Mouse (Mus musculus) embryonic facial prominence, embryonic 11.5 days (tissue): Measurements from ENCODE around the gene Slc24a4. TPM values are rescaled to one million over a fixed set of nuclear protein-coding genes. Genes with fewer than 3 reads are reported as not detected.

Experiments used
- ATAC-seq: fragments of 200-750 bp; cut with Nextera tagmentation; replicated peaks from 2 replicates; pipeline ENCODE4 v1.8.0; 2017; ENCODE audit warnings: low read depth; ENCODE audit not compliant: insufficient number of reproducible peaks, low FRiP score, low TSS enrichment
- DNase-seq: peaks from one replicate; pipeline ENCODE4 v3.0.0-alpha.2; 2015; ENCODE audit warnings: low spot score
- H3K27ac ChIP-seq: fragments of 300-500 bp; sonication (generic); replicated peaks from 2 replicates; pipeline ENCODE4 v1.5.1; 2014; ENCODE audit warnings: mild to moderate bottlenecking, low read depth, low read length, control low read depth
- H3K27me3 ChIP-seq: fragments of 300-500 bp; sonication (generic); 2 replicates; pipeline ENCODE4 v1.6.1; 2014; ENCODE audit warnings: mild to moderate bottlenecking, low read length, moderate library complexity, mixed read lengths; ENCODE audit not compliant: control insufficient read depth, insufficient read depth
- H3K36me3 ChIP-seq: fragments of 300-500 bp; sonication (generic); replicated peaks from 2 replicates; pipeline ENCODE4 v1.6.1; 2014; ENCODE audit warnings: low read depth, mild to moderate bottlenecking, low read length, moderate library complexity, mixed read lengths; ENCODE audit not compliant: control insufficient read depth, insufficient read depth
- H3K4me1 ChIP-seq: fragments of 300-500 bp; sonication (generic); 2 replicates; pipeline ENCODE4 v1.6.1; 2014; ENCODE audit warnings: low read length, mixed read lengths; ENCODE audit not compliant: control insufficient read depth, insufficient read depth
- H3K4me2 ChIP-seq: fragments of 300-500 bp; sonication (generic); 2 replicates; pipeline ENCODE4 v1.6.1; 2014; ENCODE audit warnings: low read depth, mild to moderate bottlenecking, control low read depth, low read length, moderate library complexity
- H3K4me3 ChIP-seq: fragments of 300-500 bp; sonication (generic); 2 replicates; pipeline ENCODE4 v1.5.1; 2014; ENCODE audit warnings: low read depth, low read length, control low read depth
- H3K9ac ChIP-seq: fragments of 300-500 bp; sonication (generic); replicated peaks from 2 replicates; pipeline ENCODE4 v1.6.1; 2014; ENCODE audit warnings: mild to moderate bottlenecking, control low read depth, low read length
- H3K9me3 ChIP-seq: fragments of 300-500 bp; sonication (generic); replicated peaks from 2 replicates; pipeline ENCODE4 v1.6.1; 2016; ENCODE audit warnings: mild to moderate bottlenecking, low read length, inconsistent platforms, mixed read lengths; ENCODE audit not compliant: control insufficient read depth
- WGBS: fragments of 180-500 bp; shearing (Covaris S2); extraction: QIAGEN DNeasy Blood & Tissue Kit; methylation state at CpG from one replicate; pipeline ENCODE4 v1.1.7; 2014; 5-methylcytosine and 5-hydroxymethylcytosine counted together
- polyA plus RNA-seq: library from polyadenylated mRNA; unstranded; fragments of >200 nt; fragmentation: Nextera tagmentation; extraction: Ambion mirVana; gene quantifications from 2 replicates; pipeline ENCODE4 v1.2.1, GENCODE M21; 2014

Slc24a4 gene
- polyA plus RNA-seq, 1 experiment from 2014 or later = 0.24 TPM

- DNase-seq (no peak), ATAC-seq (no peak)
- no peak overlapping the region for H3K4me3 ChIP-seq
- no peaks in the 10 kb centered on the region for H3K4me1 ChIP-seq
- 71% methylated on average over 6 of the region's 6 CpGs for WGBS
- H3K36me3 ChIP-seq = no peaks in the 10 kb centered on the region
- no peak overlapping the region for H3K27ac ChIP-seq
- no peak overlapping the region for H3K4me2 ChIP-seq
- no peaks in the 10 kb centered on the region; the same call in 1 of the 2 replicates for H3K27me3 ChIP-seq
- no peak overlapping the region for H3K9ac ChIP-seq
- H3K9me3 ChIP-seq = no peaks in the 10 kb centered on the region
Observed at GRCm38 (mm10) chr12:102287904-102288602, 159.5 kb downstream of the Slc24a4 start.

- no peak for ATAC-seq
- no peaks in the 10 kb centered on the region for H3K4me1 ChIP-seq
- H3K9ac ChIP-seq = no peak overlapping the region
- 49% methylated on average over 2 of the region's 2 CpGs for WGBS
- H3K27me3 ChIP-seq = no peaks in the 10 kb centered on the region; the same call in 1 of the 2 replicates
- DNase-seq = no peak
- no peak overlapping the region for H3K4me2 ChIP-seq
- no peak overlapping the region for H3K4me3 ChIP-seq
- H3K36me3 ChIP-seq = no peaks in the 10 kb centered on the region
- no peaks in the 10 kb centered on the region for H3K9me3 ChIP-seq
- H3K27ac ChIP-seq = no peak overlapping the region
Observed at GRCm38 (mm10) chr12:102288846-102289245, 160.3 kb downstream of the Slc24a4 start.

- Histone ChIP-seq H3K27ac (no peak overlapping the region), H3K4me2 (no peak overlapping the region), H3K36me3 (no peaks in the 10 kb centered on the region), H3K4me1 (no peaks in the 10 kb centered on the region), H3K4me3 (no peak overlapping the region), H3K27me3 (no peaks in the 10 kb centered on the region), H3K9me3 (no peaks in the 10 kb centered on the region), H3K9ac (no peak overlapping the region)
- WGBS = 95% methylated on average over 1 of the region's 1 CpGs
- ATAC-seq (no peak), DNase-seq (no peak)
Observed at GRCm38 (mm10) chr12:102289568-102289967, 161.0 kb downstream of the Slc24a4 start.

- 95% methylated on average over 2 of the region's 2 CpGs for WGBS
- H3K4me2 ChIP-seq = no peak overlapping the region
- DNase-seq = no peak
- H3K27me3 ChIP-seq = no peaks in the 10 kb centered on the region
- ATAC-seq = no peak
- H3K4me1 ChIP-seq = no peaks in the 10 kb centered on the region
- H3K36me3 ChIP-seq = no peaks in the 10 kb centered on the region
- H3K9ac ChIP-seq = no peak overlapping the region
- no peak overlapping the region for H3K27ac ChIP-seq
- H3K9me3 ChIP-seq = no peaks in the 10 kb centered on the region
- no peak overlapping the region for H3K4me3 ChIP-seq
Observed at GRCm38 (mm10) chr12:102290662-102291061, 162.1 kb downstream of the Slc24a4 start.

GRCm38 (mm10) chr12:102291686-102292085 is 163.2 kb downstream of the Slc24a4 start:
- H3K4me2 ChIP-seq = no peak overlapping the region
- H3K36me3 ChIP-seq = no peaks in the 10 kb centered on the region
- no peaks in the 10 kb centered on the region for H3K27me3 ChIP-seq
- WGBS = 30% methylated on average over 6 of the region's 6 CpGs
- DNase-seq (peak; percentile 35), ATAC-seq (no peak)
- no peak overlapping the region for H3K9ac ChIP-seq
- H3K9me3 ChIP-seq = no peaks in the 10 kb centered on the region
- no peak overlapping the region for H3K27ac ChIP-seq
- H3K4me1 ChIP-seq = no peaks in the 10 kb centered on the region
- H3K4me3 ChIP-seq = no peak overlapping the region

GRCm38 (mm10) chr12:102292501-102293215 is 164.1 kb downstream of the Slc24a4 start:
- no peaks in the 10 kb centered on the region for H3K36me3 ChIP-seq
- H3K27me3 ChIP-seq = no peaks in the 10 kb centered on the region
- H3K4me2 ChIP-seq = no peak overlapping the region
- H3K27ac ChIP-seq = no peak overlapping the region
- DNase-seq = no peak
- no peaks in the 10 kb centered on the region for H3K9me3 ChIP-seq
- ATAC-seq = no peak
- 79% methylated on average over 7 of the region's 7 CpGs for WGBS
- H3K9ac ChIP-seq = no peak overlapping the region
- H3K4me1 ChIP-seq = no peaks in the 10 kb centered on the region
- no peak overlapping the region for H3K4me3 ChIP-seq

GRCm38 (mm10) chr12:102294634-102295033 is 166.1 kb downstream of the Slc24a4 start:
- WGBS = 70% methylated on average over 5 of the region's 5 CpGs
- Histone ChIP-seq H3K4me1 (no peaks in the 10 kb centered on the region), H3K27me3 (no peaks in the 10 kb centered on the region), H3K4me3 (no peak overlapping the region), H3K27ac (no peak overlapping the region), H3K36me3 (no peaks in the 10 kb centered on the region), H3K4me2 (no peak overlapping the region), H3K9me3 (no peaks in the 10 kb centered on the region), H3K9ac (no peak overlapping the region)
- DNase-seq (no peak), ATAC-seq (no peak)

- no peak for ATAC-seq
- H3K27me3 ChIP-seq = no peaks in the 10 kb centered on the region
Observed at GRCm38 (mm10) chr12:102295230-102295629, 166.7 kb downstream of the Slc24a4 start.

More at GRCm38 (mm10) chr12:102295230-102295629, 166.7 kb downstream of the Slc24a4 start:
- H3K4me1 ChIP-seq = no peaks in the 10 kb centered on the region
- H3K27ac ChIP-seq = no peak overlapping the region
- 78% methylated on average over 7 of the region's 7 CpGs for WGBS
- H3K4me3 ChIP-seq = no peak overlapping the region
- H3K36me3 ChIP-seq = no peaks in the 10 kb centered on the region
- DNase-seq = no peak
- H3K9me3 ChIP-seq = no peaks in the 10 kb centered on the region
- H3K9ac ChIP-seq = no peak overlapping the region
- H3K4me2 ChIP-seq = no peak overlapping the region
